Mouse (Mus musculus) right cerebral cortex, postnatal 10 days (tissue): ENCODE results near the gene Eif3i.

Experiments used
- DNase-seq, 2 experiments: peaks; one replicate each; pipeline ENCODE4 v3.0.0; 2021; ENCODE audit warnings: low spot score in 2 of 2

The Eif3i gene

DNA sequence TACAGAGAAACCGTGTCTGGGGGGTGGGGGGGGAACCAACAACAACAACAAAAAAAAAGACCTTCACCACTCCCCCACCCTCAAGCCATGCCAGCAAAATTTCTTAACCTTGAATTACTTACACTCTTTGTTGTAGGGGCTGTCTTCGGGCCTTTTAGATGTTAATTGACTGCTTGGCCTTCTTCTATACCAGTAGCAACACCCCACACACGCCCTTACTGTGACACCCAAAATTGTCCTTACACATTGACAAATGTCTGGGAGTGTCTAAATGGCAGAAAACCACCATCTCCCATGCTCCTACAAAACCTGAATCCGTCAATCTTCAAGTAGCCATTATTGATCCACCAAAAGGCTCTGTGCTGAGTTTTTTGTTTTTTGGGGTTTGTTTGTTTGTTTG, 56.3 kb downstream of the Eif3i start:
- no peak for DNase-seq

DNA sequence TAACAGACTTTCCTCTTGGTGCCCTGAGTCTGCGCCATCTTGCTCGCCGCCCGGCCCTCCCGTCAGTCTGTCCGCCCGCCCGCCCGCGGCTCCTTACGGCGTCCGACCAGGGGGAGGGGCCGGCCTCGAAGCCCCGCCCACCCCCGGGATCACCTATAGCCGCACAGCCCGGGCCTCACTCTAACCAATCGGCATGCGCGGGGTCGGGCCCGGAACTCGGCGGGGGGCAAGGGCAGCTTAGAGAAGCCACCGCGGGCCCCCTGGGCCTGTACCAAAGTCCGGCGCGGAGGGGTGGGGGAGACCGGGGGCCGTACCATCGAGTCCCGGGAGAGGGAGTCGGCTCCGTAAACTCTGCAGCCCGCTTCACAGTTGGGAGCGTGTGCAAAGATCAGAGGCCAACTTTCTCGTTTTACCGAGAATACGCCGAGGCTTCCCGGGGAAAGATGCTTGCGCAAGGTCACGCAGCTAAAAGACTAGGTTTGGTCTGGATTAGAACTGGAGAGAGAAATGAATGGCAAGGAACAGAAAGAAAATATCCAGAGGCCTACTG, 57.8 kb downstream of the Eif3i start, which contains the start of gene Hdac1:
TSS of gene Hdac1 (minus strand) at position 122 of the 550 bp plus-strand sequence.
- DNase-seq, result peak; percentile 98
